Mouse (Mus musculus) forebrain, postnatal 0 days (tissue): Measurements from ENCODE around the gene Syndig1l. TPM values are rescaled to one million over a fixed set of nuclear protein-coding genes. Genes with fewer than 3 reads are reported as not detected.

ENCODE experiments used
- ATAC-seq: fragments of 200-750 bp; cut with Nextera tagmentation; 2 replicates; pipeline ENCODE4 v1.8.0; 2017; ENCODE audit warnings: mild to moderate bottlenecking, moderate library complexity
- DNase-seq: peaks from one replicate; pipeline ENCODE4 v3.0.0-alpha.2; 2015
- H3K27ac ChIP-seq: fragments of 300-500 bp; sonication (generic); 2 replicates; pipeline ENCODE4 v1.5.1; 2014; ENCODE audit warnings: low read depth, mild to moderate bottlenecking, antibody characterized with exemption, low read length, moderate library complexity, mixed read lengths
- H3K27me3 ChIP-seq: fragments of 300-500 bp; sonication (generic); 2 replicates; pipeline ENCODE4 v1.6.1; 2014; ENCODE audit warnings: mild to moderate bottlenecking, low read length, mixed read lengths; ENCODE audit not compliant: insufficient read depth
- H3K36me3 ChIP-seq: fragments of 300-500 bp; sonication (generic); 2 replicates; pipeline ENCODE4 v1.6.1; 2014; ENCODE audit warnings: mild to moderate bottlenecking, moderate library complexity; ENCODE audit not compliant: insufficient read depth
- H3K4me1 ChIP-seq: fragments of 300-500 bp; sonication (generic); 2 replicates; pipeline ENCODE4 v1.6.1; 2014; ENCODE audit warnings: antibody characterized with exemption; ENCODE audit not compliant: insufficient read depth
- H3K4me2 ChIP-seq: fragments of 300-500 bp; sonication (generic); 2 replicates; pipeline ENCODE4 v1.6.1; 2014; ENCODE audit warnings: low read depth, mild to moderate bottlenecking, moderate library complexity
- H3K4me3 ChIP-seq: fragments of 300-500 bp; sonication (generic); 2 replicates; pipeline ENCODE4 v1.5.1; 2014; ENCODE audit warnings: low read depth, low read length, mixed read lengths
- H3K9ac ChIP-seq: fragments of 300-500 bp; sonication (generic); 2 replicates; pipeline ENCODE4 v1.6.1; 2014; ENCODE audit warnings: mild to moderate bottlenecking
- H3K9me3 ChIP-seq: fragments of 300-500 bp; sonication (generic); 2 replicates; pipeline ENCODE4 v1.6.1; 2016; ENCODE audit warnings: low read length
- CTCF ChIP-seq: sonication (generic); IDR thresholded peaks from 2 replicates; pipeline ENCODE4 v1.5.1; 2016; ENCODE audit warnings: antibody characterized with exemption, control low read depth, low read depth
- WGBS: fragments of 180-500 bp; shearing (Covaris S2); extraction: QIAGEN DNeasy Blood & Tissue Kit; methylation state at CpG from one replicate; pipeline ENCODE4 v1.1.7; 2014; 5-methylcytosine and 5-hydroxymethylcytosine counted together
- polyA plus RNA-seq: library from polyadenylated mRNA; unstranded; fragments of >200 nt; fragmentation: Nextera tagmentation; extraction: Ambion mirVana; gene quantifications from 2 replicates; pipeline ENCODE4 v1.2.1, GENCODE M21; 2015
- total RNA-seq: library from RNA; depleted of rRNA; stranded (reverse); fragments of >200 nt; gene quantifications from 2 replicates; pipeline ENCODE4 v1.2.3, GENCODE M21; 2014; rRNA removed

Gene Syndig1l
- total and polyA plus RNA-seq, 2 experiments from 2014 or later = 11.3 to 17.6 TPM

- Histone ChIP-seq H3K4me2 (no peak overlapping the region), H3K36me3 (no peaks in the 10 kb centered on the region), H3K4me1 (no peaks in the 10 kb centered on the region), H3K9me3 (no peaks in the 10 kb centered on the region), H3K27ac (no peak overlapping the region), H3K9ac (no peak overlapping the region), H3K27me3 (no peaks in the 10 kb centered on the region), H3K4me3 (no peak overlapping the region)
- DNase-seq (no peak), ATAC-seq (no peak)
- TF ChIP-seq CTCF = no peak
- 63% methylated on average over 3 of the region's 3 CpGs for WGBS
Observed at GRCm38 (mm10) chr12:84631867-84632266, 66.8 kb downstream of the Syndig1l start.

Other genes starting within 250 kb of the Syndig1l start
- gene Aldh6a1, start 247.8 kb downstream of the Syndig1l start, total RNA-seq = 29.8 and 35.9 TPM in 2 replicates
- gene Aldh6a1, start 247.8 kb downstream of the Syndig1l start, polyA plus RNA-seq = 28.8 and 33.9 TPM in 2 replicates
- gene Lin52, start 247.4 kb downstream of the Syndig1l start, total RNA-seq = 18.2 and 22.1 TPM in 2 replicates
- gene Lin52, start 247.4 kb downstream of the Syndig1l start, polyA plus RNA-seq = 18.1 and 23.6 TPM in 2 replicates
- gene Vsx2, start 129.1 kb downstream of the Syndig1l start, total RNA-seq = 0.46 and 0.67 TPM in 2 replicates
- gene Vsx2, start 129.1 kb downstream of the Syndig1l start, polyA plus RNA-seq = 0.05 and 0.10 TPM in 2 replicates
- gene Abcd4, start 81.4 kb downstream of the Syndig1l start, total RNA-seq = 6.5 and 8.0 TPM in 2 replicates
- 3.9 and 6.7 TPM in 2 replicates for gene Abcd4, start 81.4 kb downstream of the Syndig1l start, polyA plus RNA-seq
- gene Vrtn, start 57.8 kb downstream of the Syndig1l start, total RNA-seq = not detected in 2 replicates
- 0.06 TPM in 2 replicates for gene Vrtn, start 57.8 kb downstream of the Syndig1l start, polyA plus RNA-seq
- 42.5 and 49.8 TPM in 2 replicates for gene Npc2, start 74.3 kb upstream of the Syndig1l start, total RNA-seq
- 56.1 and 64.2 TPM in 2 replicates for gene Npc2, start 74.3 kb upstream of the Syndig1l start, polyA plus RNA-seq
- 58.8 and 68.1 TPM in 2 replicates for gene Isca2, start 74.4 kb upstream of the Syndig1l start, total RNA-seq
- 112 and 114 TPM in 2 replicates for gene Isca2, start 74.4 kb upstream of the Syndig1l start, polyA plus RNA-seq
- 0.76 and 1.2 TPM in 2 replicates for gene Ltbp2, start 177.7 kb upstream of the Syndig1l start, total RNA-seq
- gene Ltbp2, start 177.7 kb upstream of the Syndig1l start, polyA plus RNA-seq = 0.10 and 0.51 TPM in 2 replicates